Mouse (Mus musculus) liver, postnatal 0 days (tissue): ENCODE measurements around the gene Gstp3. TPM values are rescaled to one million over a fixed set of nuclear protein-coding genes. Genes with fewer than 3 reads are reported as not detected.
"Not testable (repeated sequence)": the region's sequence is repeated elsewhere in the genome, so short reads cannot be mapped to it uniquely, and the experiment has no call there.

Experiments used
- ATAC-seq: fragments of 200-750 bp; cut with Nextera tagmentation; 2 replicates; pipeline ENCODE4 v1.8.0; 2017; ENCODE audit warnings: mild to moderate bottlenecking, moderate library complexity
- DNase-seq: peaks from one replicate; pipeline ENCODE4 v3.0.0-alpha.2; 2016
- H3K27ac ChIP-seq: fragments of 300-500 bp; sonication (generic); 2 replicates; pipeline ENCODE4 v1.5.1; 2014; ENCODE audit warnings: antibody characterized with exemption, moderate library complexity, mild to moderate bottlenecking, low read depth
- H3K27me3 ChIP-seq: fragments of 300-500 bp; sonication (generic); 2 replicates; pipeline ENCODE4 v1.6.1; 2014; ENCODE audit warnings: low read length, control low read depth, mixed read lengths; ENCODE audit not compliant: insufficient read depth
- H3K36me3 ChIP-seq: fragments of 300-500 bp; sonication (generic); replicated peaks from 2 replicates; pipeline ENCODE4 v1.6.1; 2014; ENCODE audit warnings: mild to moderate bottlenecking, control low read depth, low read length, moderate library complexity, mixed read lengths; ENCODE audit not compliant: insufficient read depth
- H3K4me1 ChIP-seq: fragments of 300-500 bp; sonication (generic); 2 replicates; pipeline ENCODE4 v1.6.1; 2014; ENCODE audit warnings: antibody characterized with exemption, mild to moderate bottlenecking, control low read depth; ENCODE audit not compliant: insufficient read depth
- H3K4me2 ChIP-seq: fragments of 300-500 bp; sonication (generic); 2 replicates; pipeline ENCODE4 v1.6.1; 2014; ENCODE audit warnings: low read depth, mild to moderate bottlenecking, low read length, moderate library complexity, mixed read lengths
- H3K4me3 ChIP-seq: fragments of 300-500 bp; sonication (generic); 2 replicates; pipeline ENCODE4 v1.5.1; 2014; ENCODE audit warnings: low read depth, low read length
- H3K9ac ChIP-seq: fragments of 300-500 bp; sonication (generic); replicated peaks from 2 replicates; pipeline ENCODE4 v1.6.1; 2014; ENCODE audit warnings: mild to moderate bottlenecking, moderate library complexity
- H3K9me3 ChIP-seq: fragments of 300-500 bp; sonication (generic); 2 replicates; pipeline ENCODE4 v1.6.1; 2016; ENCODE audit warnings: mild to moderate bottlenecking, control low read depth, low read length, mixed read lengths
- CTCF ChIP-seq: sonication (generic); IDR thresholded peaks from 2 replicates; pipeline ENCODE4 v1.5.1; 2016; ENCODE audit warnings: antibody characterized with exemption, low read depth
- EP300 ChIP-seq: IDR thresholded peaks from 2 replicates; pipeline ENCODE4 v1.6.1; 2016; ENCODE audit warnings: antibody characterized with exemption, low read depth, mild to moderate bottlenecking
- WGBS: fragments of 180-500 bp; shearing (Covaris S2); extraction: QIAGEN DNeasy Blood & Tissue Kit; methylation state at CpG from one replicate; pipeline ENCODE4 v1.1.7; 2014; ENCODE audit not compliant: insufficient replicate concordance; 5-methylcytosine and 5-hydroxymethylcytosine counted together
- polyA plus RNA-seq: library from polyadenylated mRNA; unstranded; fragments of >200 nt; fragmentation: Nextera tagmentation; extraction: Ambion mirVana; gene quantifications from 2 replicates; pipeline ENCODE4 v1.2.1, GENCODE M21; 2015

Gene Gstp3
- polyA plus RNA-seq, 1 experiment from 2014 or later = 64.5 TPM

- no peak overlapping the region for H3K4me3 ChIP-seq
- peaks cover 12% of the 10 kb centered on the region for H3K4me1 ChIP-seq
- no peak for ATAC-seq
- H3K4me2 ChIP-seq = no peak overlapping the region
- H3K27ac ChIP-seq = no peak overlapping the region
- no peak overlapping the region for H3K9ac ChIP-seq
- TF ChIP-seq CTCF (no peak), EP300 (no peak)
- H3K9me3 ChIP-seq = no peaks in the 10 kb centered on the region
- H3K36me3 ChIP-seq = no peaks in the 10 kb centered on the region
- DNase-seq = no peak
- WGBS = 81% methylated on average over 14 of the region's 14 CpGs
- H3K27me3 ChIP-seq = no peaks in the 10 kb centered on the region
Measured at GRCm38 (mm10) chr19:4042124-4042523, 17.2 kb downstream of the Gstp3 start.

- H3K27me3 ChIP-seq, ATAC-seq, DNase-seq, H3K9me3 ChIP-seq, H3K9ac ChIP-seq, H3K36me3 ChIP-seq, H3K4me1 ChIP-seq, H3K4me2 ChIP-seq, H3K4me3 ChIP-seq, H3K27ac ChIP-seq: not testable (repeated sequence)
- 85% methylated on average over 3 of the region's 4 CpGs for WGBS
Measured at GRCm38 (mm10) chr19:4041500-4041899, 17.9 kb downstream of the Gstp3 start.

GRCm38 (mm10) chr19:4040941-4041340 is 18.4 kb downstream of the Gstp3 start:
- not testable (repeated sequence) for H3K9ac ChIP-seq, H3K27ac ChIP-seq, ATAC-seq, H3K36me3 ChIP-seq, H3K9me3 ChIP-seq, H3K4me2 ChIP-seq, H3K27me3 ChIP-seq, DNase-seq, H3K4me3 ChIP-seq
- WGBS = 76% methylated on average over 5 of the region's 5 CpGs
- H3K4me1 ChIP-seq = peaks cover 10% of the 10 kb centered on the region

GRCm38 (mm10) chr19:4037788-4038232 is 21.6 kb downstream of the Gstp3 start, which contains the start of gene Gstp1:
Gene Gstp1 (minus strand): TSS chr19:4037985.
- H3K27me3 ChIP-seq = no peaks in the 10 kb centered on the region
- no peaks in the 10 kb centered on the region for H3K36me3 ChIP-seq
- H3K9me3 ChIP-seq = no peaks in the 10 kb centered on the region
- ATAC-seq (peak; percentile 71), DNase-seq (peak; percentile 87)
- TF ChIP-seq EP300 (no peak), CTCF (peak; percentile 47)
- WGBS = 1% methylated on average over 26 of the region's 26 CpGs
- peak within 1 kb of the TSS; percentile 81 for H3K9ac ChIP-seq
- peak within 1 kb of the TSS; percentile 69 for H3K4me3 ChIP-seq
- peaks cover 15% of the 10 kb centered on the region for H3K4me1 ChIP-seq
- peak within 1 kb of the TSS; percentile 87 for H3K4me2 ChIP-seq
- H3K27ac ChIP-seq = peak within 1 kb of the TSS; percentile 80

- not testable (repeated sequence) for H3K27me3 ChIP-seq, H3K9me3 ChIP-seq, DNase-seq, H3K36me3 ChIP-seq
- H3K9ac ChIP-seq = peak overlapping the region; percentile 81
- peak overlapping the region; percentile 80 for H3K27ac ChIP-seq
- H3K4me1 ChIP-seq = peaks cover 15% of the 10 kb centered on the region
- peak overlapping the region; percentile 87 for H3K4me2 ChIP-seq
- ATAC-seq = peak; percentile 14; the same call in 1 of the 2 replicates
- peak overlapping the region; percentile 69 for H3K4me3 ChIP-seq
- 24% methylated on average over 7 of the region's 8 CpGs for WGBS
Measured at GRCm38 (mm10) chr19:4037154-4037787, 22.1 kb downstream of the Gstp3 start.

- Histone ChIP-seq H3K27ac (peak overlapping the region; percentile 39; the same call in 1 of the 2 replicates), H3K36me3 (no peaks in the 10 kb centered on the region), H3K4me1 (peaks cover 15% of the 10 kb centered on the region), H3K4me2 (peak overlapping the region; percentile 50), H3K27me3 (no peaks in the 10 kb centered on the region), H3K9me3 (no peaks in the 10 kb centered on the region), H3K4me3 (peak overlapping the region; percentile 24; the same call in 1 of the 2 replicates), H3K9ac (no peak overlapping the region; the same call in 1 of the 2 replicates)
- no peak for TF ChIP-seq CTCF
- no peak for TF ChIP-seq EP300
- no peak for DNase-seq
- peak; percentile 58 for ATAC-seq
- 48% methylated on average over 12 of the region's 12 CpGs for WGBS
Measured at GRCm38 (mm10) chr19:4036327-4037045, 22.9 kb downstream of the Gstp3 start.
